Mouse (Mus musculus) adrenal gland, adult 8-10 months (tissue): ENCODE results near the gene Tbc1d22b. TPM values are rescaled to one million over a fixed set of nuclear protein-coding genes. Genes with fewer than 3 reads are reported as not detected.
A peak's percentile ranks its signal among the peaks of the same experiment; 100 is the strongest.
"Not testable (repeated sequence)": the region's sequence is repeated elsewhere in the genome, so short reads cannot be mapped to it uniquely, and the experiment has no call there.

Experiments used
- DNase-seq: peaks from one replicate; pipeline ENCODE4 v3.0.0; 2022
- total RNA-seq, 4 experiments: library from RNA; stranded (reverse); gene quantifications; 2 replicates each; pipeline ENCODE4 v1.2.4; 2022

Gene Tbc1d22b
- 10 to 100 TPM; 23.9 to 40.4 (median 32.0) TPM for total RNA-seq

- DNase-seq: peak; percentile 93
These were observed at the start of gene Tbc1d22b, which contains the start of gene Gm17657 for GRCm38 (mm10) chr17:29549543-29550428. Tbc1d22b (plus strand) TSS chr17:29549785. Gm17657 (minus strand) TSS chr17:29549638.

GRCm38 (mm10) chr17:29500243-29500740 lies 49.3 kb upstream of the Tbc1d22b start:
- DNase-seq: no peak

- no peak for DNase-seq
These were observed 48.6 kb upstream of the Tbc1d22b start for GRCm38 (mm10) chr17:29500802-29501469.

- no peak for DNase-seq
These were observed 47.4 kb upstream of the Tbc1d22b start for GRCm38 (mm10) chr17:29502005-29502668.

- DNase-seq: no peak
These were observed 46.6 kb upstream of the Tbc1d22b start for GRCm38 (mm10) chr17:29502669-29503665.

- DNase-seq: no peak
These were observed 45.9 kb upstream of the Tbc1d22b start for GRCm38 (mm10) chr17:29503700-29504099.

GRCm38 (mm10) chr17:29508927-29509608 lies 40.5 kb upstream of the Tbc1d22b start:
- no peak for DNase-seq

GRCm38 (mm10) chr17:29510691-29511090 lies 38.9 kb upstream of the Tbc1d22b start:
- no peak for DNase-seq

GRCm38 (mm10) chr17:29513044-29513730 lies 36.4 kb upstream of the Tbc1d22b start:
- peak; percentile 57 for DNase-seq

GRCm38 (mm10) chr17:29514435-29514834 lies 35.1 kb upstream of the Tbc1d22b start:
- DNase-seq: peak; percentile 68

GRCm38 (mm10) chr17:29518665-29519064 lies 30.9 kb upstream of the Tbc1d22b start:
- not testable (repeated sequence) for DNase-seq

GRCm38 (mm10) chr17:29519731-29520130 lies 29.9 kb upstream of the Tbc1d22b start:
- DNase-seq: no peak

- no peak for DNase-seq
These were observed 24.0 kb upstream of the Tbc1d22b start for GRCm38 (mm10) chr17:29525613-29526012.

GRCm38 (mm10) chr17:29528568-29529187 lies 20.9 kb upstream of the Tbc1d22b start:
- no peak for DNase-seq

GRCm38 (mm10) chr17:29530508-29530907 lies 19.1 kb upstream of the Tbc1d22b start:
- no peak for DNase-seq

- DNase-seq: no peak
These were observed 18.3 kb upstream of the Tbc1d22b start for GRCm38 (mm10) chr17:29531278-29531677.

GRCm38 (mm10) chr17:29531757-29532384 lies 17.7 kb upstream of the Tbc1d22b start:
- DNase-seq: no peak

GRCm38 (mm10) chr17:29533866-29534265 lies 15.7 kb upstream of the Tbc1d22b start:
- no peak for DNase-seq

- DNase-seq: peak; percentile 40
These were observed 9.2 kb upstream of the Tbc1d22b start for GRCm38 (mm10) chr17:29540426-29540825.
